Mouse (Mus musculus): ENCODE measurements around the gene Iltifb. TPM values are rescaled to one million over a fixed set of nuclear protein-coding genes. Genes with fewer than 3 reads are reported as not detected.
A peak's percentile ranks its signal among the peaks of the same experiment; 100 is the strongest.
"Not testable (repeated sequence)": the region's sequence is repeated elsewhere in the genome, so short reads cannot be mapped to it uniquely, and the experiment has no call there.

Gene Iltifb
- polyA plus RNA-seq, 1 experiment from 2014 or later, result not detected

- Histone ChIP-seq H3K4me3 (no peak overlapping the region), H3K27me3 (replicated peaks) (no peaks in the 10 kb centered on the region), H3K27ac (no peak overlapping the region), H3K9me3 (no peaks in the 10 kb centered on the region), H3K4me1 (no peaks in the 10 kb centered on the region), H3K36me3 (no peaks in the 10 kb centered on the region), H3K4me2 (replicated peaks) (peak overlapping the region; percentile 38; the same call in 1 of the 2 replicates), H3K9ac (0 out of 2 replicates have a peak overlapping the region, but pooled peaks have one; percentile 30)
- peak; percentile 89 for ATAC-seq (ENCODE audit: low FRiP score, low read depth)
- WGBS, result 32% methylated on average over 10 of the region's 10 CpGs
These were observed 44.0 kb downstream of the Iltifb start for GRCm38 (mm10) chr10:118250852-118251295.

GRCm38 (mm10) chr10:118249006-118249595 lies 45.7 kb downstream of the Iltifb start:
- H3K27ac ChIP-seq; H3K9ac ChIP-seq; H3K27me3 ChIP-seq (replicated peaks): not testable (repeated sequence)

GRCm38 (mm10) chr10:118240680-118241079 lies 54.2 kb downstream of the Iltifb start, which contains the start of gene Gm32717:
TSS of gene Gm32717 (minus strand) at chr10:118240780.
- H3K9me3 ChIP-seq; H3K27me3 ChIP-seq (replicated peaks); H3K27ac ChIP-seq; H3K4me2 ChIP-seq (replicated peaks); H3K4me3 ChIP-seq; H3K36me3 ChIP-seq; ATAC-seq (ENCODE audit: low FRiP score, low read depth); H3K4me1 ChIP-seq; H3K9ac ChIP-seq: not testable (repeated sequence)
- no CpG with 5 or more reads among the region's 13 CpGs for WGBS

More at GRCm38 (mm10) chr10:118249006-118249595, 45.7 kb downstream of the Iltifb start:
- 75% methylated on average over 11 of the region's 11 CpGs for WGBS
- not testable (repeated sequence) for H3K4me1 ChIP-seq; H3K4me3 ChIP-seq; H3K9me3 ChIP-seq; ATAC-seq (ENCODE audit: low FRiP score, low read depth); H3K36me3 ChIP-seq; H3K4me2 ChIP-seq (replicated peaks)

Other genes starting within 250 kb of the Iltifb start
- 47.1 and 47.5 TPM in 2 replicates for gene Mdm1, start 153.2 kb downstream of the Iltifb start, polyA plus RNA-seq (2016; fragmentation: Nextera tagmentation; extraction: Ambion mirVana)
- not detected in 2 replicates for gene Il22, start 90.1 kb downstream of the Iltifb start, polyA plus RNA-seq (2016; fragmentation: Nextera tagmentation; extraction: Ambion mirVana)
- gene Gm32717, start 54.3 kb downstream of the Iltifb start, polyA plus RNA-seq (2016; fragmentation: Nextera tagmentation; extraction: Ambion mirVana), result 0.10 and 0.29 TPM in 2 replicates
- 0.10 and 0.29 TPM in 2 replicates for gene Gm32802, start 36.4 kb downstream of the Iltifb start, polyA plus RNA-seq (2016; fragmentation: Nextera tagmentation; extraction: Ambion mirVana)
- gene Gm9040, start 31.9 kb upstream of the Iltifb start, polyA plus RNA-seq (2016; fragmentation: Nextera tagmentation; extraction: Ambion mirVana), result not detected in 2 replicates
- not detected in 2 replicates for gene Gm9044, start 37.4 kb upstream of the Iltifb start, polyA plus RNA-seq (2016; fragmentation: Nextera tagmentation; extraction: Ambion mirVana)
- not detected in 2 replicates for gene Gm9045, start 42.8 kb upstream of the Iltifb start, polyA plus RNA-seq (2016; fragmentation: Nextera tagmentation; extraction: Ambion mirVana)
- gene Gm9046, start 48.2 kb upstream of the Iltifb start, polyA plus RNA-seq (2016; fragmentation: Nextera tagmentation; extraction: Ambion mirVana), result not detected in 2 replicates
- gene Gm9048, start 53.6 kb upstream of the Iltifb start, polyA plus RNA-seq (2016; fragmentation: Nextera tagmentation; extraction: Ambion mirVana), result not detected in 2 replicates
- not detected in 2 replicates for gene Gm9049, start 59.1 kb upstream of the Iltifb start, polyA plus RNA-seq (2016; fragmentation: Nextera tagmentation; extraction: Ambion mirVana)
- not detected in 2 replicates for gene Ifng, start 146.0 kb upstream of the Iltifb start, polyA plus RNA-seq (2016; fragmentation: Nextera tagmentation; extraction: Ambion mirVana)

Measured in neural tube, embryonic 12.5 days (tissue).